Mouse (Mus musculus): Measurements from ENCODE around the gene Pnpla3. TPM values are rescaled to one million over a fixed set of nuclear protein-coding genes. Genes with fewer than 3 reads are reported as not detected.
A peak's percentile ranks its signal among the peaks of the same experiment; 100 is the strongest.
"Not testable (repeated sequence)": the region's sequence is repeated elsewhere in the genome, so short reads cannot be mapped to it uniquely, and the experiment has no call there.

The Pnpla3 gene
- polyA plus RNA-seq, 1 experiment: 9.2 TPM

GRCm38 (mm10) chr15:84136473-84137415 lies 30.9 kb upstream of the Pnpla3 start:
- DNase-seq (ENCODE audit: low read depth): peak; percentile 38
- TF ChIP-seq CTCF (IDR thresholded peaks at IDR 0.05; ENCODE audit: borderline replicate concordance, extremely low read depth, insufficient read depth, insufficient read length) (no peak), POLR2A (IDR thresholded peaks at IDR 0.05; ENCODE audit: borderline replicate concordance, extremely low read depth, insufficient read depth, insufficient read length, poor library complexity, severe bottlenecking) (no peak)

GRCm38 (mm10) chr15:84139592-84140005 lies 28.0 kb upstream of the Pnpla3 start:
- DNase-seq (ENCODE audit: low read depth): no peak
- TF ChIP-seq POLR2A (IDR thresholded peaks at IDR 0.05; ENCODE audit: borderline replicate concordance, extremely low read depth, insufficient read depth, insufficient read length, poor library complexity, severe bottlenecking) (no peak), CTCF (IDR thresholded peaks at IDR 0.05; ENCODE audit: borderline replicate concordance, extremely low read depth, insufficient read depth, insufficient read length) (no peak)

- TF ChIP-seq CTCF (IDR thresholded peaks at IDR 0.05; ENCODE audit: borderline replicate concordance, extremely low read depth, insufficient read depth, insufficient read length): no peak
- TF ChIP-seq POLR2A (IDR thresholded peaks at IDR 0.05; ENCODE audit: borderline replicate concordance, extremely low read depth, insufficient read depth, insufficient read length, poor library complexity, severe bottlenecking): no peak
- DNase-seq (ENCODE audit: low read depth): peak; percentile 53
Measured at GRCm38 (mm10) chr15:84140109-84140508, 27.5 kb upstream of the Pnpla3 start.

GRCm38 (mm10) chr15:84140929-84141328 lies 26.7 kb upstream of the Pnpla3 start:
- TF ChIP-seq POLR2A (IDR thresholded peaks at IDR 0.05; ENCODE audit: borderline replicate concordance, extremely low read depth, insufficient read depth, insufficient read length, poor library complexity, severe bottlenecking) (no peak), CTCF (IDR thresholded peaks at IDR 0.05; ENCODE audit: borderline replicate concordance, extremely low read depth, insufficient read depth, insufficient read length) (no peak)
- DNase-seq (ENCODE audit: low read depth): peak; percentile 60

- TF ChIP-seq CTCF (IDR thresholded peaks at IDR 0.05; ENCODE audit: borderline replicate concordance, extremely low read depth, insufficient read depth, insufficient read length) (no peak), POLR2A (IDR thresholded peaks at IDR 0.05; ENCODE audit: borderline replicate concordance, extremely low read depth, insufficient read depth, insufficient read length, poor library complexity, severe bottlenecking) (no peak)
- DNase-seq (ENCODE audit: low read depth): no peak
Measured at GRCm38 (mm10) chr15:84156158-84156557, 11.5 kb upstream of the Pnpla3 start.

- not testable (repeated sequence) for DNase-seq (ENCODE audit: low read depth)
Measured at GRCm38 (mm10) chr15:84157530-84157929, 10.1 kb upstream of the Pnpla3 start.

GRCm38 (mm10) chr15:84161871-84162270 lies 5.8 kb upstream of the Pnpla3 start:
- TF ChIP-seq CTCF (IDR thresholded peaks at IDR 0.05; ENCODE audit: borderline replicate concordance, extremely low read depth, insufficient read depth, insufficient read length) (no peak), POLR2A (IDR thresholded peaks at IDR 0.05; ENCODE audit: borderline replicate concordance, extremely low read depth, insufficient read depth, insufficient read length, poor library complexity, severe bottlenecking) (no peak)
- DNase-seq (ENCODE audit: low read depth): no peak

- TF ChIP-seq CTCF (IDR thresholded peaks at IDR 0.05; ENCODE audit: borderline replicate concordance, extremely low read depth, insufficient read depth, insufficient read length): no peak
- no peak for TF ChIP-seq POLR2A (IDR thresholded peaks at IDR 0.05; ENCODE audit: borderline replicate concordance, extremely low read depth, insufficient read depth, insufficient read length, poor library complexity, severe bottlenecking)
- DNase-seq (ENCODE audit: low read depth): no peak
Measured at GRCm38 (mm10) chr15:84166818-84167217, 819 bp upstream of the Pnpla3 start.

GRCm38 (mm10) chr15:84168170-84169161 lies 829 bp downstream of the Pnpla3 start:
- DNase-seq (ENCODE audit: low read depth): peak; percentile 89
- no peak for TF ChIP-seq POLR2A (IDR thresholded peaks at IDR 0.05; ENCODE audit: borderline replicate concordance, extremely low read depth, insufficient read depth, insufficient read length, poor library complexity, severe bottlenecking)
- no peak for TF ChIP-seq CTCF (IDR thresholded peaks at IDR 0.05; ENCODE audit: borderline replicate concordance, extremely low read depth, insufficient read depth, insufficient read length)

GRCm38 (mm10) chr15:84169511-84169910 lies 1.9 kb downstream of the Pnpla3 start:
- DNase-seq (ENCODE audit: low read depth): no peak
- TF ChIP-seq POLR2A (IDR thresholded peaks at IDR 0.05; ENCODE audit: borderline replicate concordance, extremely low read depth, insufficient read depth, insufficient read length, poor library complexity, severe bottlenecking): no peak
- TF ChIP-seq CTCF (IDR thresholded peaks at IDR 0.05; ENCODE audit: borderline replicate concordance, extremely low read depth, insufficient read depth, insufficient read length): no peak

- TF ChIP-seq CTCF (IDR thresholded peaks at IDR 0.05; ENCODE audit: borderline replicate concordance, extremely low read depth, insufficient read depth, insufficient read length): no peak
Measured at GRCm38 (mm10) chr15:84171166-84171565, 3.5 kb downstream of the Pnpla3 start.

More at GRCm38 (mm10) chr15:84171166-84171565, 3.5 kb downstream of the Pnpla3 start:
- no peak for DNase-seq (ENCODE audit: low read depth)
